Mouse (Mus musculus): Measurements from ENCODE around the gene Rabac1. TPM values are rescaled to one million over a fixed set of nuclear protein-coding genes. Genes with fewer than 3 reads are reported as not detected.

Rabac1 gene
- polyA plus RNA-seq, 1 experiment from 2014 or later = 339 TPM

DNA sequence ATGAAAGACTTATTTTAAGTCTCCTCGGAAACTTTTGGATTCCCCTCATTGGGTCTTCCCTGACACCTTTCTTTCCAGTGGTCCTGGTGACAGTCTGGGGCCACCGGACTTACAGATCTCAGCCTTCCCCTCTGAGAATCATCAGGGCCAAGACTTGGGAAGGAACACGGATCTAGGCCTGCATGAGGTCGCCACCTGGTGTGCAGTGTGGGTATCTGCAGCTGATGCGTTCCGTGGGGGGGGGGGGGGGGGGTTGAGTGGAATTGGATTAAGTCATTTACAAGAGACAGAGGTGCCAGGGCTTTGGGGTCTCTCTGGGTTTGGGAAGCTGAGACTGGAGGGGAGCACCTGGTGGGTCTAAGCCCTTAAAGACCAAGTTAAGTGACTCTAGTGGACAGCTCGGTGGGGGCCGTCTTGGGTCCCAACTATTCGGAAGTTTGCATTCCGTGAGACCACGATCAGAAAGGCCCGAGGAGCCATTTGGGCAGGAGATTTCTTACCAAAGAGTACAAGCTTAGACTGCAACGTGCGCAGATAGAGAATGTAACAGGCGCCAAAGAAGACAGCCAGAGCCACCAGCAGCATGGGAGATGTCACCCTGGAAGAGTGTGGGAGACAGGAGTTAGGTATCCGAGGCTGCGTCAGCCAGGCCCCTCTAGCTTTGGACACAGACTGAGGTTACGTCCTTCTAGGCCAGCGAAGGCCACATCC lies 1.1 kb downstream of the Rabac1 start:
- peak; percentile 1; the same call in 1 of the 2 replicates for ATAC-seq (ENCODE audit: low read depth)
- peak overlapping the region; percentile 81; the same call in 1 of the 2 replicates for H3K27ac ChIP-seq (ENCODE audit: low read depth, low read length)
- 0 out of 2 replicates have a peak, but pooled peaks cover 4% of the 10 kb centered on the region for H3K4me1 ChIP-seq (ENCODE audit: control insufficient read depth, insufficient read depth, low read length)
- peak overlapping the region; percentile 83 for H3K9ac ChIP-seq (replicated peaks; ENCODE audit: low read depth, low read length)
- peak overlapping the region; percentile 74 for H3K4me3 ChIP-seq (ENCODE audit: low read depth, low read length)
- no peaks in the 10 kb centered on the region for H3K36me3 ChIP-seq (ENCODE audit: control insufficient read depth, insufficient read depth, low read length)
- 14% methylated on average over 18 of the region's 19 CpGs for WGBS
- H3K9me3 ChIP-seq (ENCODE audit: control insufficient read depth, low read length) = no peaks in the 10 kb centered on the region
- H3K27me3 ChIP-seq (ENCODE audit: control insufficient read depth, insufficient read depth, low read length) = 0 out of 2 replicates have a peak, but pooled peaks cover 2% of the 10 kb centered on the region
- H3K4me2 ChIP-seq (ENCODE audit: low read depth, low read length) = peak overlapping the region; percentile 82

DNA sequence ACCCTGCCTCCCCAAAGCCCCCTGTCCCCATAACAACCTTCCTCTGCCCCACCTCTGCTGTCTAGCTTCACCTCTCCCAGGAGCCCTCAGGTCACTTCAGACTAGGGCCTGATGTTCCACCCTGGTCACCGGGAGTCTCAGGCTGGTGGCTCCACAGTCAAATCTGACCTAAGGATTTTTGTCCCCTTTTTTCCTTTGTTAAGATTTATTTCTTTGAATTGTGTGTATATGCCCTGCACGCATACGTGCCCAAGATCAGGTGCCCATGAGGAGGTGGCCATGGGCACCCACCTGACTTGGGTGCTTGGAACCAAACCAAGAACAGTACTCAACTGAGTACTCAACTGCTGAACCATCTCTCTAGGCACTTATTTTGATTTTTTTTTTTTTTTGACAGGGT lies 2.2 kb downstream of the Rabac1 start:
- Histone ChIP-seq H3K9ac (replicated peaks; ENCODE audit: low read depth, low read length) (no peak overlapping the region), H3K27ac (ENCODE audit: low read depth, low read length) (no peak overlapping the region), H3K4me1 (ENCODE audit: control insufficient read depth, insufficient read depth, low read length) (0 out of 2 replicates have a peak, but pooled peaks cover 4% of the 10 kb centered on the region), H3K4me2 (ENCODE audit: low read depth, low read length) (no peak overlapping the region), H3K36me3 (ENCODE audit: control insufficient read depth, insufficient read depth, low read length) (no peaks in the 10 kb centered on the region), H3K27me3 (ENCODE audit: control insufficient read depth, insufficient read depth, low read length) (0 out of 2 replicates have a peak, but pooled peaks cover 2% of the 10 kb centered on the region), H3K9me3 (ENCODE audit: control insufficient read depth, low read length) (no peaks in the 10 kb centered on the region), H3K4me3 (ENCODE audit: low read depth, low read length) (no peak overlapping the region)
- no peak for ATAC-seq (ENCODE audit: low read depth)
- 97% methylated on average over 3 of the region's 3 CpGs for WGBS

GRCm38 (mm10) chr7:24969805-24970204 lies 2.7 kb downstream of the Rabac1 start:
- no peak for ATAC-seq (ENCODE audit: low read depth)
- Histone ChIP-seq H3K4me3 (ENCODE audit: low read depth, low read length) (no peak overlapping the region), H3K4me1 (ENCODE audit: control insufficient read depth, insufficient read depth, low read length) (0 out of 2 replicates have a peak, but pooled peaks cover 4% of the 10 kb centered on the region), H3K9me3 (ENCODE audit: control insufficient read depth, low read length) (no peaks in the 10 kb centered on the region), H3K27ac (ENCODE audit: low read depth, low read length) (no peak overlapping the region), H3K36me3 (ENCODE audit: control insufficient read depth, insufficient read depth, low read length) (no peaks in the 10 kb centered on the region), H3K4me2 (ENCODE audit: low read depth, low read length) (no peak overlapping the region), H3K9ac (replicated peaks; ENCODE audit: low read depth, low read length) (no peak overlapping the region), H3K27me3 (ENCODE audit: control insufficient read depth, insufficient read depth, low read length) (0 out of 2 replicates have a peak, but pooled peaks cover 2% of the 10 kb centered on the region)
- 65% methylated on average over 11 of the region's 12 CpGs for WGBS

DNA sequence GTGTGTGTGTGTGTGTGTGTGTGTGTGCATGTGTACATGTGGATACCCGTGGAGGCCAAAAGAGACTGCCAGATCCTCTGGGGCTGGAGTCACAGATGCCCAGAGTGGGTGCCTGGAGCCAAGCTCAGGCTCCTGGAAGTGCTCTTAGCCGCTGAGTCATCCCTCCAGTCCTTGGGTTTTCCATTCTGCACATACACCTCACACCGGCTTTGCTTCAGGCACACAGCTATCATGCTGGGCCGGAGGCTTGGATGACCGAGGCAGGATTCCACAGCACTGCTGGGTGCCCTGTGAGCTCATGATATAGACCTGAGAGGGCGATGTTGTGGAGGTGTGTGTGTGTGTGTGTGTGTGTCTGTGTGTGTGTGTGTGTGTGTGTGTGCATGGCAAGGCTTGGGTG lies 4.1 kb downstream of the Rabac1 start:
- Histone ChIP-seq H3K4me1 (ENCODE audit: control insufficient read depth, insufficient read depth, low read length) (0 out of 2 replicates have a peak, but pooled peaks cover 4% of the 10 kb centered on the region), H3K27ac (ENCODE audit: low read depth, low read length) (no peak overlapping the region), H3K9ac (replicated peaks; ENCODE audit: low read depth, low read length) (no peak overlapping the region), H3K36me3 (ENCODE audit: control insufficient read depth, insufficient read depth, low read length) (no peaks in the 10 kb centered on the region), H3K27me3 (ENCODE audit: control insufficient read depth, insufficient read depth, low read length) (0 out of 2 replicates have a peak, but pooled peaks cover 2% of the 10 kb centered on the region), H3K4me2 (ENCODE audit: low read depth, low read length) (no peak overlapping the region), H3K9me3 (ENCODE audit: control insufficient read depth, low read length) (no peaks in the 10 kb centered on the region), H3K4me3 (ENCODE audit: low read depth, low read length) (no peak overlapping the region)
- 65% methylated on average over 6 of the region's 6 CpGs for WGBS
- ATAC-seq (ENCODE audit: low read depth) = no peak

DNA sequence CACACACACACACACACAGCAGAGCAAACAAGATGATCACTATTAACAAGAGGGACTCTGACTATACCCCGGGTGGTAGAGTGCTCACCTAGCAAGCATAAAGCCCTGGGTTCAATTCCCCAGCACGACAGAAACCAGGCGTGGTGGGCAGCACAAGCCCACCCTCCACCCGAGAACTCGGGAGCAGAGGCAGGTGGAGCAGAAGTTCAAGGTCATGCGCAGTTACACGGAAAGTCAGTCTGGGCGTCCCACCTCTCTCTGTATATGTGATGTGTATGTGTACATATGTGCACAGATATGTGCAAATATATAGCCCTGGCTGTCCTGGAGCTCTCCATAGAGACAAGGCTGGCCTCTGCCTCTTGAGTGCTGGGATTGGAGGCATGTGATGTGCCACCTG lies 4.6 kb downstream of the Rabac1 start:
- 0 out of 2 replicates have a peak, but pooled peaks cover 2% of the 10 kb centered on the region for H3K27me3 ChIP-seq (ENCODE audit: control insufficient read depth, insufficient read depth, low read length)
- H3K9me3 ChIP-seq (ENCODE audit: control insufficient read depth, low read length) = no peaks in the 10 kb centered on the region
- no peaks in the 10 kb centered on the region for H3K36me3 ChIP-seq (ENCODE audit: control insufficient read depth, insufficient read depth, low read length)
- WGBS = 88% methylated on average over 8 of the region's 8 CpGs
- no peak overlapping the region for H3K4me2 ChIP-seq (ENCODE audit: low read depth, low read length)
- 0 out of 2 replicates have a peak, but pooled peaks cover 4% of the 10 kb centered on the region for H3K4me1 ChIP-seq (ENCODE audit: control insufficient read depth, insufficient read depth, low read length)
- H3K27ac ChIP-seq (ENCODE audit: low read depth, low read length) = no peak overlapping the region
- H3K4me3 ChIP-seq (ENCODE audit: low read depth, low read length) = no peak overlapping the region
- H3K9ac ChIP-seq (replicated peaks; ENCODE audit: low read depth, low read length) = no peak overlapping the region
- no peak for ATAC-seq (ENCODE audit: low read depth)

DNA sequence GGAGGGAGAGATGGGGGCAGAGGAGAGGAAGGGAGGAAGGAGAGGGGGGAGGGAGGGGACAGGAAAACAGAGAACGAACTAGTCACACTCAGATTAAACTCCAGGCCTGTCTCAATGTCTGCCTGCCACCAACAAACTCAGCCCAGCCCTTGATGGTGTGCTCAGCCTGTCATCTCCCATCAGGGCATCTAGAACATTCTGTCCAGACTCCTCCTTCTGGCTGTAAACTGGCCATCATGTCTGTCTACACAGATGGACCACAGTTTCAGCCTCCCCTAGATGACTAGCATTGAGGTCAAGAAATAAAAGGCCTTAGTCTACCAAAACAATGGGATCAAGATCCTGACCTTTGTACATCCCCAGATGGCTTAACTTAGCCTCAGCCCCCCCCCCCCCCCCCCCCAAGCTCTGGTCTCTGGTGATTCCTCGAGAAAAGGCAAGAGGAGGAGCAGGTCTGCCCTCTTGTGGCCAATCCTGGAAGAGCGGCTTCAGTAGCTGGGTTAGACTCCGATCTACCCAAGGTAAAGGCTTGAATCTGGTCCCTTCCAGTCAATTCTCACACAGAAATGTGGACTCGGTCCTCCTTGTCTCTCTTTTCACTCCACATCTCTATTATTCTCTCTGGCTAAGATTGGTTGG lies 7.5 kb downstream of the Rabac1 start:
- WGBS = 18% methylated on average over 4 of the region's 5 CpGs
- Histone ChIP-seq H3K9me3 (ENCODE audit: control insufficient read depth, low read length) (no peaks in the 10 kb centered on the region), H3K9ac (replicated peaks; ENCODE audit: low read depth, low read length) (no peak overlapping the region), H3K36me3 (ENCODE audit: control insufficient read depth, insufficient read depth, low read length) (no peaks in the 10 kb centered on the region), H3K27me3 (ENCODE audit: control insufficient read depth, insufficient read depth, low read length) (no peaks in the 10 kb centered on the region), H3K27ac (ENCODE audit: low read depth, low read length) (no peak overlapping the region), H3K4me3 (ENCODE audit: low read depth, low read length) (no peak overlapping the region), H3K4me2 (ENCODE audit: low read depth, low read length) (no peak overlapping the region), H3K4me1 (ENCODE audit: control insufficient read depth, insufficient read depth, low read length) (no peaks in the 10 kb centered on the region)
- ATAC-seq (ENCODE audit: low read depth) = no peak

GRCm38 (mm10) chr7:24964288-24964687 lies 8.3 kb downstream of the Rabac1 start:
- no peak overlapping the region for H3K4me2 ChIP-seq (ENCODE audit: low read depth, low read length)
- no peak for ATAC-seq (ENCODE audit: low read depth)
- WGBS = 78% methylated on average over 2 of the region's 2 CpGs

GRCm38 (mm10) chr7:24955226-24955625 lies 17.3 kb downstream of the Rabac1 start:
- WGBS = under 1% methylated on average over 17 of the region's 33 CpGs
- no peak overlapping the region for H3K27ac ChIP-seq (ENCODE audit: low read depth, low read length)
- H3K36me3 ChIP-seq (ENCODE audit: control insufficient read depth, insufficient read depth, low read length) = no peaks in the 10 kb centered on the region
- no peak for ATAC-seq (ENCODE audit: low read depth)
- peak overlapping the region; percentile 49 for H3K4me2 ChIP-seq (ENCODE audit: low read depth, low read length)
- H3K9ac ChIP-seq (replicated peaks; ENCODE audit: low read depth, low read length) = no peak overlapping the region
- H3K9me3 ChIP-seq (ENCODE audit: control insufficient read depth, low read length) = no peaks in the 10 kb centered on the region
- H3K27me3 ChIP-seq (ENCODE audit: control insufficient read depth, insufficient read depth, low read length) = peaks cover 15% of the 10 kb centered on the region
- peak overlapping the region; percentile 21; the same call in 1 of the 2 replicates for H3K4me3 ChIP-seq (ENCODE audit: low read depth, low read length)
- H3K4me1 ChIP-seq (ENCODE audit: control insufficient read depth, insufficient read depth, low read length) = peaks cover 9% of the 10 kb centered on the region; the same call in 1 of the 2 replicates

More at GRCm38 (mm10) chr7:24964288-24964687, 8.3 kb downstream of the Rabac1 start:
- H3K27ac ChIP-seq (ENCODE audit: low read depth, low read length) = no peak overlapping the region
- H3K4me3 ChIP-seq (ENCODE audit: low read depth, low read length) = no peak overlapping the region
- H3K36me3 ChIP-seq (ENCODE audit: control insufficient read depth, insufficient read depth, low read length) = no peaks in the 10 kb centered on the region
- H3K27me3 ChIP-seq (ENCODE audit: control insufficient read depth, insufficient read depth, low read length) = no peaks in the 10 kb centered on the region
- H3K9ac ChIP-seq (replicated peaks; ENCODE audit: low read depth, low read length) = no peak overlapping the region
- no peaks in the 10 kb centered on the region for H3K9me3 ChIP-seq (ENCODE audit: control insufficient read depth, low read length)
- H3K4me1 ChIP-seq (ENCODE audit: control insufficient read depth, insufficient read depth, low read length) = no peaks in the 10 kb centered on the region

- ATAC-seq (ENCODE audit: low read depth) = no peak
- Histone ChIP-seq H3K4me1 (ENCODE audit: control insufficient read depth, insufficient read depth, low read length) (peaks cover 9% of the 10 kb centered on the region; the same call in 1 of the 2 replicates), H3K9me3 (ENCODE audit: control insufficient read depth, low read length) (no peaks in the 10 kb centered on the region), H3K27me3 (ENCODE audit: control insufficient read depth, insufficient read depth, low read length) (peaks cover 21% of the 10 kb centered on the region), H3K4me3 (ENCODE audit: low read depth, low read length) (peak overlapping the region; percentile 21; the same call in 1 of the 2 replicates), H3K36me3 (ENCODE audit: control insufficient read depth, insufficient read depth, low read length) (no peaks in the 10 kb centered on the region), H3K4me2 (ENCODE audit: low read depth, low read length) (peak overlapping the region; percentile 49), H3K27ac (ENCODE audit: low read depth, low read length) (no peak overlapping the region), H3K9ac (replicated peaks; ENCODE audit: low read depth, low read length) (peak overlapping the region; percentile 34; the same call in 1 of the 2 replicates)
- 3% methylated on average over 19 of the region's 30 CpGs for WGBS
Measured at GRCm38 (mm10) chr7:24954450-24954849, 18.1 kb downstream of the Rabac1 start.

Data from neural tube, embryonic 14.5 days (tissue).